In the genomic region with DNA sequence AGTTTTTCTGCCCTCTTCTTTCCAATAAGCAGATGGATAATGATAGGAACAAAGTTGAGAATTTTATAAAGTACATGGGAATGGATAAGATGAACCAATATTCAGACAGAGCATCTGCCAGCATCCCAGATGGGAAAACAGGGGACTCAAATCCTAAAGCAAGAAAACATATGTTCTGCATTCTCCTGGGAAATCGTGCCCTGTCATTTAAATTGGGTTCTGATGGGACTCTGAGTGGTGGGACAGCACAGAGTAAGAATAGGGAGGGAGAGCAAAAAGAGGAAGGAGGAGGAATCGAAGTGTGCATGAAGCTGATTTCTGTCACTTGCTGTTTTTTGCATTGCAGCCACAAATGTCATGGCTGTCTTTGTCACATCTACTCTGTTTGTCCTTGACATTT, we compare ENCODE assay signal across 26 mouse cellular contexts.
DNase-seq lines count a peak whose midpoint lies in the region; ATAC-seq and TF ChIP-seq lines count a peak whose summit lies in the region.
"Had no signal": no experiment of that assay in that cellular context is flagged by ENCODE, and none has a peak within 500 bp of the region (broad histone marks: within the 10 kb centered on the region; RNA-seq: fewer than 3 reads in every experiment).

No protein-coding gene starts in this region.

- H3K9me3 ChIP-seq in midbrain, postnatal 0 days (ENCODE audit: low read length), result no peaks in the 10 kb centered on the region
- H3K9me3 ChIP-seq in midbrain, embryonic 16.5 days (replicated peaks; ENCODE audit: control insufficient read depth, low read length, poor library complexity, severe bottlenecking), result no peaks in the 10 kb centered on the region
- H3K9me3 ChIP-seq: embryonic facial prominence, embryonic 10.5 days; heart, embryonic 12.5 days; hindbrain, embryonic 13.5 days; limb, embryonic 12.5 days; liver, embryonic 13.5 days; lung, embryonic 15.5 days; midbrain, embryonic 10.5 days; neural tube, embryonic 12.5 days had no signal

- peak; percentile 48 for DNase-seq in adrenal gland, adult 2 months
- no peak for DNase-seq in adrenal gland, postnatal 25 days
- DNase-seq in midbrain, postnatal 0 days (ENCODE audit: low spot score), result peak; percentile 8
- DNase-seq in layer of hippocampus, adult 9-10 months (ENCODE audit: low spot score), result peak; percentile 9
- DNase-seq in embryo, embryonic 9.5 days (ENCODE audit: extremely low spot score), result no peak
- DNase-seq in frontal cortex, adult 2 months (ENCODE audit: extremely low spot score in 1 of 2, low spot score in 1 of 2), result no peak
- DNase-seq: cerebellum, adult 18-20 months; heart, adult 11 months; heart, postnatal 14 days; kidney, adult 8-10 months; kidney, postnatal 25 days; liver, embryonic 13.5 days; right cerebral cortex, adult 18-20 months; thymus, postnatal 25 days had no signal

- TF ChIP-seq CTCF in midbrain, postnatal 0 days (IDR thresholded peaks at IDR 0.05), result no peak

- H3K36me3 ChIP-seq in midbrain, postnatal 0 days (ENCODE audit: insufficient read depth, low read length), result no peaks in the 10 kb centered on the region
- H3K36me3 ChIP-seq in midbrain, embryonic 16.5 days (ENCODE audit: control insufficient read depth, insufficient read depth, low read length), result no peaks in the 10 kb centered on the region
- H3K36me3 ChIP-seq: embryonic facial prominence, embryonic 10.5 days; heart, embryonic 12.5 days; hindbrain, embryonic 13.5 days; limb, embryonic 12.5 days; liver, embryonic 13.5 days; lung, embryonic 15.5 days; midbrain, embryonic 10.5 days; neural tube, embryonic 12.5 days had no signal

- H3K4me3 ChIP-seq in midbrain, postnatal 0 days (ENCODE audit: low read depth, low read length), result no peak overlapping the region
- no peak overlapping the region for H3K4me3 ChIP-seq in midbrain, embryonic 16.5 days (ENCODE audit: low read depth, low read length)
- H3K4me3 ChIP-seq: embryonic facial prominence, embryonic 10.5 days; heart, embryonic 12.5 days; hindbrain, embryonic 13.5 days; limb, embryonic 12.5 days; liver, embryonic 13.5 days; lung, embryonic 15.5 days; midbrain, embryonic 10.5 days; neural tube, embryonic 12.5 days had no signal

- no peak for ATAC-seq in midbrain, postnatal 0 days (ENCODE audit: low FRiP score)
- ATAC-seq in midbrain, embryonic 16.5 days, result no peak
- no peak for ATAC-seq in monocyte, adult 5-6 weeks (replicated peaks; ENCODE audit: insufficient number of reproducible peaks, low FRiP score, low TSS enrichment, poor library complexity, severe bottlenecking)
- ATAC-seq: activated CD4-positive, CD25-positive, alpha-beta regulatory T cell, adult 4 months; CD4-positive, CD25-positive, alpha-beta regulatory T cell, adult 4 months had no signal

- WGBS in midbrain, postnatal 0 days, result 61% methylated on average over 2 of the region's 2 CpGs
- 66% methylated on average over 2 of the region's 2 CpGs for WGBS in midbrain, embryonic 16.5 days

- no peaks in the 10 kb centered on the region for H3K27me3 ChIP-seq in midbrain, postnatal 0 days (ENCODE audit: insufficient read depth, low read length)
- no peaks in the 10 kb centered on the region for H3K27me3 ChIP-seq in midbrain, embryonic 16.5 days (ENCODE audit: control insufficient read depth, insufficient read depth, low read depth, low read length)
- H3K27me3 ChIP-seq: heart, embryonic 12.5 days; hindbrain, embryonic 13.5 days; limb, embryonic 12.5 days; liver, embryonic 13.5 days; lung, embryonic 15.5 days; neural tube, embryonic 12.5 days had no signal

- no peak overlapping the region for H3K4me2 ChIP-seq in midbrain, postnatal 0 days (ENCODE audit: low read depth, low read length, poor library complexity, severe bottlenecking)
- no peak overlapping the region for H3K4me2 ChIP-seq in midbrain, embryonic 16.5 days (ENCODE audit: low read length)
- H3K4me2 ChIP-seq: heart, embryonic 12.5 days; hindbrain, embryonic 13.5 days; limb, embryonic 12.5 days; liver, embryonic 13.5 days; lung, embryonic 15.5 days; neural tube, embryonic 12.5 days had no signal

- no peaks in the 10 kb centered on the region for H3K4me1 ChIP-seq in midbrain, postnatal 0 days (ENCODE audit: insufficient read depth, low read length)
- no peaks in the 10 kb centered on the region for H3K4me1 ChIP-seq in midbrain, embryonic 16.5 days (ENCODE audit: control insufficient read depth, insufficient read depth, low read length)
- H3K4me1 ChIP-seq: embryonic facial prominence, embryonic 10.5 days; heart, embryonic 12.5 days; hindbrain, embryonic 13.5 days; limb, embryonic 12.5 days; liver, embryonic 13.5 days; lung, embryonic 15.5 days; midbrain, embryonic 10.5 days; neural tube, embryonic 12.5 days had no signal

- H3K9ac ChIP-seq in midbrain, postnatal 0 days (replicated peaks; ENCODE audit: low read length, poor library complexity, severe bottlenecking), result no peak overlapping the region
- no peak overlapping the region for H3K9ac ChIP-seq in midbrain, embryonic 16.5 days (ENCODE audit: low read depth, low read length)
- H3K9ac ChIP-seq: heart, embryonic 12.5 days; hindbrain, embryonic 13.5 days; limb, embryonic 12.5 days; liver, embryonic 13.5 days; lung, embryonic 15.5 days; neural tube, embryonic 12.5 days had no signal

- no peak overlapping the region for H3K27ac ChIP-seq in midbrain, postnatal 0 days (ENCODE audit: low read depth, low read length)
- H3K27ac ChIP-seq in midbrain, embryonic 16.5 days (ENCODE audit: low read length), result no peak overlapping the region
- H3K27ac ChIP-seq: embryonic facial prominence, embryonic 10.5 days; hindbrain, embryonic 13.5 days; limb, embryonic 12.5 days; liver, embryonic 13.5 days; lung, embryonic 15.5 days; macrophage; midbrain, embryonic 10.5 days; neural tube, embryonic 12.5 days had no signal

Comparison
In these comparisons a context has a peak if more than half of its experiments do, and no peak if none do; other contexts are left out.
1. DNase-seq: peak in adrenal gland, adult 2 months (single experiment), midbrain, postnatal 0 days (single experiment) and layer of hippocampus, adult 9-10 months (single experiment); none in adrenal gland, postnatal 25 days (single experiment), embryo, embryonic 9.5 days (single experiment) and frontal cortex, adult 2 months (0 of 2).